Mouse (Mus musculus) spleen, postnatal 14 days (tissue): ENCODE results near the gene Ikzf1.
A peak's percentile ranks its signal among the peaks of the same experiment; 100 is the strongest.

Experiments
- DNase-seq, 2 experiments: peaks; one replicate each; pipeline ENCODE4 v3.0.0; 2021 to 2022; ENCODE audit warnings: low spot score in 2 of 2

Ikzf1 gene

GRCm38 (mm10) chr11:11808035-11808819 lies 123.4 kb downstream of the Ikzf1 start:
- no peak for DNase-seq

GRCm38 (mm10) chr11:11808820-11809403 lies 124.1 kb downstream of the Ikzf1 start, which contains the start of gene Fignl1:
Fignl1 (minus strand) TSS chr11:11808962.
- DNase-seq = peak; percentile 97 to 98

- no peak for DNase-seq
Observed at GRCm38 (mm10) chr11:11809404-11810175, 124.8 kb downstream of the Ikzf1 start.

GRCm38 (mm10) chr11:11811906-11812480 lies 127.2 kb downstream of the Ikzf1 start:
- DNase-seq = peak; percentile 53 to 68

GRCm38 (mm10) chr11:11815737-11816136 lies 130.9 kb downstream of the Ikzf1 start:
- no peak for DNase-seq

- no peak for DNase-seq
Observed at GRCm38 (mm10) chr11:11818797-11819196, 134.0 kb downstream of the Ikzf1 start.

GRCm38 (mm10) chr11:11819206-11819605 lies 134.4 kb downstream of the Ikzf1 start:
- no peak for DNase-seq

GRCm38 (mm10) chr11:11820251-11820650 lies 135.4 kb downstream of the Ikzf1 start:
- peak in 1 of 2 experiments; percentile 61 for DNase-seq

GRCm38 (mm10) chr11:11820737-11821136 lies 135.9 kb downstream of the Ikzf1 start:
- DNase-seq = no peak

- no peak for DNase-seq
Observed at GRCm38 (mm10) chr11:11821387-11821975, 136.7 kb downstream of the Ikzf1 start.
